Mouse (Mus musculus): Measurements from ENCODE around the gene Olfr586.

GRCm38 (mm10) chr7:103169697-103170096 is 44.3 kb upstream of the Olfr586 start:
- TF ChIP-seq CTCF (IDR thresholded peaks at IDR 0.05; ENCODE audit: control insufficient read depth, insufficient read depth, low read length) (no peak), POLR2A (IDR thresholded peaks at IDR 0.05; ENCODE audit: borderline replicate concordance, control insufficient read depth, low read depth, low read length) (no peak)
